Mouse (Mus musculus) neural tube, embryonic 15.5 days (tissue): Measurements from ENCODE around the gene Synj2bp. TPM values are rescaled to one million over a fixed set of nuclear protein-coding genes. Genes with fewer than 3 reads are reported as not detected.
"Not testable (repeated sequence)": the region's sequence is repeated elsewhere in the genome, so short reads cannot be mapped to it uniquely, and the experiment has no call there.

Experiments used
- ATAC-seq: fragments of 200-750 bp; cut with Nextera tagmentation; 2 replicates; pipeline ENCODE4 v1.8.0; 2017; ENCODE audit warnings: mild to moderate bottlenecking, moderate TSS enrichment, moderate library complexity; ENCODE audit not compliant: low FRiP score
- H3K27ac ChIP-seq: fragments of 300-500 bp; sonication (generic); replicated peaks from 2 replicates; pipeline ENCODE4 v1.5.1; 2015; ENCODE audit warnings: mild to moderate bottlenecking, inconsistent platforms
- H3K27me3 ChIP-seq: fragments of 300-500 bp; sonication (generic); replicated peaks from 2 replicates; pipeline ENCODE4 v1.6.1; 2015; ENCODE audit warnings: inconsistent platforms
- H3K36me3 ChIP-seq: fragments of 300-500 bp; sonication (generic); 2 replicates; pipeline ENCODE4 v1.6.1; 2015; ENCODE audit warnings: inconsistent platforms
- H3K4me1 ChIP-seq: fragments of 300-500 bp; sonication (generic); 2 replicates; pipeline ENCODE4 v1.6.1; 2015; ENCODE audit warnings: inconsistent platforms
- H3K4me2 ChIP-seq: fragments of 300-500 bp; sonication (generic); 2 replicates; pipeline ENCODE4 v1.6.1; 2015; ENCODE audit warnings: inconsistent platforms, mild to moderate bottlenecking, moderate library complexity
- H3K4me3 ChIP-seq: fragments of 300-500 bp; sonication (generic); replicated peaks from 2 replicates; pipeline ENCODE4 v1.5.1; 2015; ENCODE audit warnings: mild to moderate bottlenecking, inconsistent platforms
- H3K9ac ChIP-seq: fragments of 300-500 bp; sonication (generic); replicated peaks from 2 replicates; pipeline ENCODE4 v1.6.1; 2015; ENCODE audit warnings: mild to moderate bottlenecking, inconsistent platforms
- H3K9me3 ChIP-seq: fragments of 300-500 bp; sonication (generic); replicated peaks from 2 replicates; pipeline ENCODE4 v1.6.1; 2016; ENCODE audit warnings: inconsistent platforms
- WGBS: fragments of 180-500 bp; shearing (Covaris S2); methylation state at CpG from one replicate; pipeline ENCODE4 v1.1.7; 2015; ENCODE audit warnings: mixed read lengths; 5-methylcytosine and 5-hydroxymethylcytosine counted together
- polyA plus RNA-seq: library from polyadenylated mRNA; unstranded; fragments of >200 nt; fragmentation: Nextera tagmentation; extraction: Ambion mirVana; gene quantifications from 2 replicates; pipeline ENCODE4 v1.2.1, GENCODE M21; 2015

Synj2bp gene
- 38.4 and 43.9 TPM in 2 replicates for polyA plus RNA-seq

DNA sequence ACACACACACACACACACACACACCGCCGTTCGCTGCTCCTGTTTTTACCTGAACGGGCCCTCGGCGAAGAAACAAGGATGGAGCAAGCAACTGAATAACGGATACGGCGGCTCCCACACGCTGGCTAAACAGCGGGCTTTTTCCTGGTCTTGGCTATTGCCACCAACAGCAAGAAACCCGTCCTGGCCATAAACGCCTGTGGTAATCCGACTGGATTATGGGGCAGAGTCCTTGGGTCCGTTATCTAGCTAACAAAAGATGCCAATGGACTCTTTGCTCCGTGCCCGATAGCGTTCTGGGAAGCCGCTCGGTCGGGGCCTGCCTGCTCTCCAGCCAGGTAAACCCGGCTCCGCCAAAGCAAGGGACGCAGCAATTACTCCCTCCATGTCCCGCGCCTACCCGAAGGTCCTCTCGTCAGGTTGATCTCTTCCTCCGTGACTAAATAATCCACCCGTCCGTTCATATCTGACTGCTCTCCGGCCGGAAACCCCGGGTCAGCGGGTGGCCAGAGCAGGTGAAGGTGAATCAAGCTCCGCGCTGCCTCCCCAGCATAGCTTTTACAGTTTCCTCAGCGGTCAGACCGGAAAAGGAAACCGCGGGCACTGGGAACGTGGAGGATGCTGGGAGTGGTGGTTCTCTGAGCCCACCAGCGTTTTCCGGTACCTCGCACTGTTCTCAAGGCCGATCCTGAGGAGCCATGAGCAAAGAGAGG lies at the start of gene Synj2bp, which contains the start of gene Gm20498:
TSS of gene Synj2bp (minus strand) at position 596 of the 713 bp plus-strand sequence.
TSS of gene Gm20498 (minus strand) at position 590 of the 713 bp plus-strand sequence.
- under 1% methylated on average over 46 of the region's 46 CpGs for WGBS
- Histone ChIP-seq H3K9ac (peak within 1 kb of the TSS; percentile 83), H3K9me3 (no peaks in the 10 kb centered on the region), H3K4me2 (peak within 1 kb of the TSS; percentile 65), H3K27ac (peak within 1 kb of the TSS; percentile 88), H3K4me3 (peak within 1 kb of the TSS; percentile 89), H3K36me3 (no peaks in the 10 kb centered on the region), H3K27me3 (0 out of 2 replicates have a peak, but pooled peaks cover 3% of the 10 kb centered on the region), H3K4me1 (peaks cover 25% of the 10 kb centered on the region)
- ATAC-seq = peak; percentile 97

DNA sequence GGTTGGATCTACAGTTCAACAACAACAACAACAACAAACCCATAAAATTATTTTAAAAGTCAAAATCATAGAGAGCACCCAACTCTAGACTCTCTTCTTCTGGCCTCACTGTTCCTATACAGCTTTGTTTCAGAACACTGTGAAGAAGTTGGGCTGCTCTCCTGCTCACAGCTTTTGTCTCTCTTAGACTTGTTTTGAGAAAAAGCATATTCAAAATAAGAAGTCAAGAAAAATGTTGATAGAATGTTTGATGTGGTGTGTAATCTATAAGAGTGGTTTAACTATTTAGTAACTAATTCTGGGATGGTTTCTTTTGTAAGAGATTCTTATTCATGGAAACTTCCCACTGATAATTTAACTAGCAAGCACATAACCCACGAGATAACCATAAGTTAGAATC lies 35.7 kb upstream of the Synj2bp start, which contains the start of gene Adam21:
TSS of gene Adam21 (minus strand) at position 101 of the 400 bp plus-strand sequence.
- H3K4me1 ChIP-seq = no peaks in the 10 kb centered on the region
- H3K36me3 ChIP-seq = peaks cover 26% of the 10 kb centered on the region
- no peak within 1 kb of the TSS for H3K9ac ChIP-seq
- no peaks in the 10 kb centered on the region for H3K9me3 ChIP-seq
- H3K27ac ChIP-seq = no peak within 1 kb of the TSS
- no peaks in the 10 kb centered on the region for H3K27me3 ChIP-seq
- H3K4me2 ChIP-seq = no peak within 1 kb of the TSS
- WGBS = 97% methylated on average over 1 of the region's 1 CpGs
- H3K4me3 ChIP-seq = no peak within 1 kb of the TSS
- ATAC-seq = no peak

- Histone ChIP-seq H3K4me1 (no peaks in the 10 kb centered on the region), H3K9me3 (no peaks in the 10 kb centered on the region), H3K27ac (no peak overlapping the region), H3K4me2 (no peak overlapping the region), H3K36me3 (peaks cover 24% of the 10 kb centered on the region), H3K9ac (no peak overlapping the region), H3K4me3 (no peak overlapping the region), H3K27me3 (no peaks in the 10 kb centered on the region)
- ATAC-seq = no peak
- 85% methylated on average over 5 of the region's 5 CpGs for WGBS
Observed at GRCm38 (mm10) chr12:81567931-81568330, 35.2 kb upstream of the Synj2bp start.

DNA sequence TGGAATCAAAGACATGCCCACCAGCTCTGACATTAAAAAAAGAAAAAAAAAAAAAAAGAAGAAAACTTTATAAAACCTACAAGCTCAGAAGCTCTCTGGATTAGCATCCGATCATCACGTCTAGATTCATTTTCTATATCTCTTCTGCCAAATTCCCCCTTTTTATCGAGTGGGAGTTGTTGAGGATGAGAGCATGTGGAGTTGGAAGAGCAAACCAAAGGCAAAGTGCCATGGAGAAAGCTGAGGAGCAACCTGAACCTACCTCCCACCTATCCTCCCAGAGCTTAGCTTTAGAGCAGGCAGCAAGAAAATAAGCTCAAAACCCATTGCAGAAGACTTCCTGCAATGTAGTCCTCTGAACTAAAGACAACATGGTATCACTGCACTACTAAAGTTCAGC lies 31.5 kb upstream of the Synj2bp start:
- Histone ChIP-seq H3K27me3 (no peaks in the 10 kb centered on the region), H3K4me3 (no peak overlapping the region), H3K9ac (no peak overlapping the region), H3K9me3 (no peaks in the 10 kb centered on the region), H3K27ac (no peak overlapping the region), H3K4me1 (no peaks in the 10 kb centered on the region), H3K4me2 (no peak overlapping the region), H3K36me3 (peaks cover 7% of the 10 kb centered on the region; the same call in 1 of the 2 replicates)
- no peak for ATAC-seq
- WGBS = 96% methylated on average over 3 of the region's 3 CpGs

DNA sequence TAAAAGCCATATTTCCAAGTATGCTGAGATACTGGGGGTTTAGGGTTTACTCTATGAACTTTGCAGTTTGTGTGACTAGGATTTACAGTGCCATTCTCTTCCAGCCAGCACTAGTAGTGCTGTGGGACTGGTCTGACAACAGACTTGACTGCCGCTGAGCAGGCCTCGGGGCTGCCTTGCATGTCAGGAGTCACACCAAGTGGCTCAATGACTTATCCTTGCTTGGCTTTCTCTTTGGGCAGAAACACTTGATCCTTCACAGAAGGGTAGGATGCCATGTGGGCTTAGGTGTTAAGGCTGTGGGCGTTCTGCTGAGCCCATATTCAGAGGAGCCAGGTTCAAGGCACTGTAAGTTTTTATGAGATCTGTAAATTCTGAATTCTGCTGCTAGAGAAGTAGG lies 16.6 kb upstream of the Synj2bp start:
- H3K27me3 ChIP-seq = no peaks in the 10 kb centered on the region
- no peaks in the 10 kb centered on the region; the same call in 1 of the 2 replicates for H3K9me3 ChIP-seq
- 93% methylated on average over 3 of the region's 3 CpGs for WGBS
- no peak overlapping the region for H3K9ac ChIP-seq
- H3K36me3 ChIP-seq = no peaks in the 10 kb centered on the region
- no peak overlapping the region for H3K4me2 ChIP-seq
- H3K4me3 ChIP-seq = no peak overlapping the region
- ATAC-seq = no peak
- H3K27ac ChIP-seq = no peak overlapping the region
- no peaks in the 10 kb centered on the region for H3K4me1 ChIP-seq

DNA sequence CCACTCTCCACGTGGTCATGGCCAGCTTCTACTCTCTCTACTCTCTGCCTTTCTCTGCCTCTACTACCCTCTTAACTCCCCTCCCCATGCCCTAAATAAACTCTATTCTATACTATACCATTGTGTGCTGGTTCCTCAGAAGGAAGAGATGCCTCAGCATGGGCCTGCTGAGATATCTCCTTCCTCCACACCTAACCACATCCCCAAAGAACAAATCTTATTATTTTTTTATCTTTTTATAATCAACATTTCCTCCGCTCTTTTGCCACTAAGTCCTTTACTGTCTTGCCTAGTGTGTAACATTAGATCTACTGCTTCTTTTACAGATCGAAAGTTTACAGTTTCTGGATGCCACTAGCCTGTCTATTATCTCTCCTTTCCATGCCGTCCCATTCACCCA lies 14.5 kb upstream of the Synj2bp start:
- WGBS = 74% methylated on average over 4 of the region's 4 CpGs
- no peak for ATAC-seq
- no peaks in the 10 kb centered on the region for H3K27me3 ChIP-seq
- no peaks in the 10 kb centered on the region for H3K36me3 ChIP-seq
- H3K9ac ChIP-seq = no peak overlapping the region
- H3K4me2 ChIP-seq = no peak overlapping the region
- no peaks in the 10 kb centered on the region; the same call in 1 of the 2 replicates for H3K9me3 ChIP-seq
- H3K27ac ChIP-seq = no peak overlapping the region
- H3K4me1 ChIP-seq = no peaks in the 10 kb centered on the region
- H3K4me3 ChIP-seq = no peak overlapping the region

GRCm38 (mm10) chr12:81533029-81533419 lies 313 bp upstream of the Synj2bp start:
- H3K27ac ChIP-seq = peak overlapping the region; percentile 88
- peak; percentile 55 for ATAC-seq
- peak overlapping the region; percentile 89 for H3K4me3 ChIP-seq
- WGBS = 31% methylated on average over 4 of the region's 4 CpGs
- H3K4me2 ChIP-seq = peak overlapping the region; percentile 65
- 0 out of 2 replicates have a peak, but pooled peaks cover 3% of the 10 kb centered on the region for H3K27me3 ChIP-seq
- H3K9ac ChIP-seq = peak overlapping the region; percentile 83
- H3K9me3 ChIP-seq = no peaks in the 10 kb centered on the region
- no peaks in the 10 kb centered on the region for H3K36me3 ChIP-seq
- peaks cover 25% of the 10 kb centered on the region for H3K4me1 ChIP-seq

DNA sequence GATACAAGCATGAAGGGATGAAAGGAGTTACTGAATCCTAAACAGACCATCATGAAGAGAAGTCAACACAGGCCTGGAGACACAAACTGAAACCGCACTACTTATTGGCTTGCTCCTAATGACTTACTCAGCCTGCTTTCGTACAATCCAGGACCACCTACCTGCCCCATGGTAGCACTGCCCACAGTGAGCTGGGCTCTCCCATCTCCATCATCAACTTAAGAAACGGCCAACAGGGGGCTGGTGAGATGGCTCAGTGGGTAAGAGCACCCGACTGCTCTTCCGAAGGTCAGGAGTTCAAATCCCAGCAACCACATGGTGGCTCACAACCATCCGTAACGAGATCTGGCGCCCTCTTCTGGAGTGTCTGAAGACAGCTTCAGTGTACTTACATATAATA lies 2.1 kb downstream of the Synj2bp start:
- H3K9me3 ChIP-seq, H3K27ac ChIP-seq, H3K36me3 ChIP-seq, H3K27me3 ChIP-seq, H3K9ac ChIP-seq, H3K4me3 ChIP-seq, ATAC-seq: not testable (repeated sequence)
- Histone ChIP-seq H3K4me2 (0 out of 2 replicates have a peak overlapping the region, but pooled peaks have one; percentile 15), H3K4me1 (peaks cover 25% of the 10 kb centered on the region)
- 76% methylated on average over 8 of the region's 8 CpGs for WGBS

DNA sequence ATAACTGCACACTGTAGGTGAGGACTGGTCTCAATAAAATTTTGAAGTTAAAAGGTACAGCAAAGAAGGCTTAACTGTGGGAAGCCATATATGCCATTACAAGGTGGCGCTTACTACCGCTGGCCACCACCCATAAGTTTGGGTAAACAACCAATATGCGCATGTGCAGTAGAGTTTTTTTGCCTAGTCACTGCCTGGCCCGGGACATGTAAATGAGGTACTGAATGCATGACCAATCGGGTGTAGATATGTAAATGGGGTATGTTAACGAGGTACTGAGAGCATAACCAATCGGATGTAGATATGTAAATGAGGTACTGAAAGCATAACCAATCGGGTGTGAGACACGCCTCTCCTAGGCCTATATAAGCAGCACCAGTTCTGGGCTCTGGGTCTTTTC lies 35.8 kb downstream of the Synj2bp start:
- not testable (repeated sequence) for H3K9ac ChIP-seq, H3K4me1 ChIP-seq, H3K4me2 ChIP-seq, H3K4me3 ChIP-seq, H3K27me3 ChIP-seq, H3K27ac ChIP-seq, ATAC-seq, H3K9me3 ChIP-seq
- peaks cover 11% of the 10 kb centered on the region; the same call in 1 of the 2 replicates for H3K36me3 ChIP-seq
- 87% methylated on average over 9 of the region's 9 CpGs for WGBS

DNA sequence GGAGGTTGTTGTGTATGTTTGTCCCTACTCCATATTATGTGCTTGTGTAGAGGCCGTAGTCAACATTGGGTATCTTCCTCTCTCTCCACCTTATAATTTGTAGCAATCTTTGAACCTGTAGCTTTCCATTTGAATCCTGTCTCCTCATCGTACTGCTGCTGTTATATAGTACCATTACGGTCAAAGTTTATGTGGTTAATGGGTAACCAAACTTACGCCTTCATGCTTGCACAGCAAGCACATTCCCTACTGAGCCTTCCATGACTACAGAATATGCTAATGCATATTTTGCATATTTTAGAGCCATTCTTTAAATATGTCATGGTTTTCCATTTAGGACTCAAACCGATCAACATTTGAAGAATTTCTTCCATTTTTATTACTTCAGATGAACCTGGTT lies 42.2 kb downstream of the Synj2bp start:
- Histone ChIP-seq H3K27ac (no peak overlapping the region), H3K9ac (no peak overlapping the region), H3K4me3 (no peak overlapping the region), H3K4me2 (no peak overlapping the region), H3K4me1 (no peaks in the 10 kb centered on the region), H3K27me3 (no peaks in the 10 kb centered on the region), H3K36me3 (0 out of 2 replicates have a peak, but pooled peaks cover 6% of the 10 kb centered on the region), H3K9me3 (no peaks in the 10 kb centered on the region)
- no peak for ATAC-seq
- WGBS = 91% methylated on average over 5 of the region's 5 CpGs

DNA sequence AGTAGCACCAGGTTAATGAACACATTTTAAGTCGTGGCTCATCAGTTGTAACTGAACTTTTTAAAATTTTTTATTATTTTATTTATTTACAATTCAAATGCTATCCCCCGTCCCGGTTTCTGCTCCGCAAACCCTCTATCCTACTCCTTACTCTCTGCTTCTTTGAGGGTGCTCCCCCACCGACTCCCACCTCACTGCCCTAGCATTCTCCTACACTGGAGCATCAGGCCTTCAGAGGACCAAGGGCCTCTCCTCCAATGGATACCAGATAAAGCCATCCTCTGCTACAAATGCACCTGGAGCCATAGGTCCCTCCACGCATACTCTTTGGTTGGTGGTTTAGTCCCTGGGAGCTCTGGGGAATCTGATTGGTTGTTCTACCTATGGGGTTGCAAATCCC lies 47.4 kb downstream of the Synj2bp start:
- peaks cover 12% of the 10 kb centered on the region for H3K4me1 ChIP-seq
- peak overlapping the region; percentile 97 for H3K27ac ChIP-seq
- H3K4me2 ChIP-seq = peak overlapping the region; percentile 66
- no peaks in the 10 kb centered on the region for H3K27me3 ChIP-seq
- no peaks in the 10 kb centered on the region for H3K9me3 ChIP-seq
- H3K4me3 ChIP-seq = peak overlapping the region; percentile 83
- H3K36me3 ChIP-seq = no peaks in the 10 kb centered on the region
- 41% methylated on average over 6 of the region's 6 CpGs for WGBS
- peak overlapping the region; percentile 70 for H3K9ac ChIP-seq
- peak; percentile 56 for ATAC-seq

DNA sequence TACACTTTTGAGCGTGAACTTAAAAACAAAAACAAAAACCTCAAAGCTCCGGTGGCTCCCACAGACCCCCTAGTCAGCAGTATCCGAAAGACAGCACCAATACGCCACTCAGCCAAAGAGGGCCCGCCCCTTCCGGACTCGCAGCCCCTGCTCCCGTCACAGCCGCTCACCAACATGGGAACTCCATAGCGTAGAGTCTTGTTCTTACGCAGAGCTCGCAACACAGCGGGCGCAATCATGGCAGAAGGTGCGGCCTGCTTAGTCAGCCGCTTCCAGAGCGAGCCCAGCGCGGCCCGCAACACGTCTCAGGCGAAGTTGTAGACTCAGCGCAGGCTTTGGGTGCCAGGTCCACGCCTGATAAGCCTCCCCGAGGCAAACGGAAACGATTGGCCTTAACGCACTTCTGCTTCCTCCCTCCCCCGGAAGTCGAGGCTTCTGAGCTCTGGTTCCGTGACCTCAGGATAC lies 48.0 kb downstream of the Synj2bp start, which contains the start of gene Cox16:
TSS of gene Cox16 (minus strand) at position 401 of the 465 bp plus-strand sequence.
- peak; percentile 98 for ATAC-seq
- peak within 1 kb of the TSS; percentile 66 for H3K4me2 ChIP-seq
- no peaks in the 10 kb centered on the region for H3K36me3 ChIP-seq
- H3K27me3 ChIP-seq = no peaks in the 10 kb centered on the region
- H3K4me1 ChIP-seq = peaks cover 12% of the 10 kb centered on the region
- H3K27ac ChIP-seq = peak within 1 kb of the TSS; percentile 97
- under 1% methylated on average over 31 of the region's 31 CpGs for WGBS
- H3K9me3 ChIP-seq = no peaks in the 10 kb centered on the region
- H3K4me3 ChIP-seq = peak within 1 kb of the TSS; percentile 83
- H3K9ac ChIP-seq = peak within 1 kb of the TSS; percentile 70
